Mouse (Mus musculus): Measurements from ENCODE around the gene Rab3il1.

Gene Rab3il1

GRCm38 (mm10) chr19:9984111-9985055 is 17.1 kb upstream of the Rab3il1 start:
- no peak for DNase-seq

- no peak for DNase-seq
Measured at GRCm38 (mm10) chr19:9985190-9985899, 16.1 kb upstream of the Rab3il1 start.

- DNase-seq: no peak
Measured at GRCm38 (mm10) chr19:9985900-9986421, 15.5 kb upstream of the Rab3il1 start.

GRCm38 (mm10) chr19:9987192-9987591 is 14.3 kb upstream of the Rab3il1 start:
- DNase-seq: no peak

GRCm38 (mm10) chr19:9987593-9987992 is 13.9 kb upstream of the Rab3il1 start:
- DNase-seq: no peak

GRCm38 (mm10) chr19:9989171-9989883 is 12.1 kb upstream of the Rab3il1 start:
- DNase-seq: no peak

- no peak for DNase-seq
Measured at GRCm38 (mm10) chr19:9989884-9990256, 11.6 kb upstream of the Rab3il1 start.

GRCm38 (mm10) chr19:9991304-9991703 is 10.2 kb upstream of the Rab3il1 start:
- DNase-seq: peak; percentile 77

- DNase-seq: peak; percentile 25
Measured at GRCm38 (mm10) chr19:9992011-9992958, 9.2 kb upstream of the Rab3il1 start.

GRCm38 (mm10) chr19:9993036-9993656 is 8.3 kb upstream of the Rab3il1 start:
- DNase-seq: peak; percentile 92

DNA sequence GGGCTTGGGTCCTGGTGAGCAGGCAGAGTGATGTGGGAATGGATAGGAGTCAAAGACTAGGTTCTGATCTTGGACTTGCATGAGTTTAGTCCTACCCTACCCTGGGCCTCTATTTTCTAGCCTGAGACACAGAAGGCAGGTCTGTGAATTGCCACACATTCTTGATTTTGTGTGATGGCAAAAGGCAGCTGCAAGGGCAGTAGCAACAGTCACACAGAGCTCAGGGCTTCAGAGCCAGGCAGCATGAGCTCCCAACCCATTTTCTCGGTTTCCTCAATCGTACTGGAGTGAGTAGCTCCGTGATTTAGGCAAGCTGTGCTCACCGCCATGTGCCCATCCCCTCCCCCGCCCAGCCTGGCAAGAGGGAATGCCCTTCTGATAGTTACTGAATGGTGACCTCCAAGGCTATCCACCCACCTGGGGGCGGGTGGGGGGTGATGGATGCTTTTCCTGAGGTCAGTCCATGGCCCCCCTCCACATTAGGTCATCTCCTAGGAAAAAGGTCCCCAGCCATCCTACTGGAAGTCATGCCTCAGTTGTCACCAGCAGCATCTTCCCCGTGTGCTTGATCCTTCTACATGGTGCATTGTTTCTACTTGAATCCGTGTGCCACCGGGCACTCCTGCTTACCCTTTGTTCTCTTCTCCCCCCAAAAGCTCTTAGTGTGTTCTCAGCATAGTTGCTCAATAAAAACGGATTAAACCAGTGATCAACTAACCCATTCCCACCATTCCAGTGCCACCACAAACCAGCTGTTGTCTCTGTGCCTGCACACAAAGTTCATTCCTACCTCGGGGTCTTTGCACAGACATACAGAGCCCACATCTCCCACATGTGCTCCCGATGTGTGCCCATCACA is 4.0 kb upstream of the Rab3il1 start:
- no peak for DNase-seq

GRCm38 (mm10) chr19:9998063-9998416 is 3.4 kb upstream of the Rab3il1 start:
- DNase-seq: no peak

DNA sequence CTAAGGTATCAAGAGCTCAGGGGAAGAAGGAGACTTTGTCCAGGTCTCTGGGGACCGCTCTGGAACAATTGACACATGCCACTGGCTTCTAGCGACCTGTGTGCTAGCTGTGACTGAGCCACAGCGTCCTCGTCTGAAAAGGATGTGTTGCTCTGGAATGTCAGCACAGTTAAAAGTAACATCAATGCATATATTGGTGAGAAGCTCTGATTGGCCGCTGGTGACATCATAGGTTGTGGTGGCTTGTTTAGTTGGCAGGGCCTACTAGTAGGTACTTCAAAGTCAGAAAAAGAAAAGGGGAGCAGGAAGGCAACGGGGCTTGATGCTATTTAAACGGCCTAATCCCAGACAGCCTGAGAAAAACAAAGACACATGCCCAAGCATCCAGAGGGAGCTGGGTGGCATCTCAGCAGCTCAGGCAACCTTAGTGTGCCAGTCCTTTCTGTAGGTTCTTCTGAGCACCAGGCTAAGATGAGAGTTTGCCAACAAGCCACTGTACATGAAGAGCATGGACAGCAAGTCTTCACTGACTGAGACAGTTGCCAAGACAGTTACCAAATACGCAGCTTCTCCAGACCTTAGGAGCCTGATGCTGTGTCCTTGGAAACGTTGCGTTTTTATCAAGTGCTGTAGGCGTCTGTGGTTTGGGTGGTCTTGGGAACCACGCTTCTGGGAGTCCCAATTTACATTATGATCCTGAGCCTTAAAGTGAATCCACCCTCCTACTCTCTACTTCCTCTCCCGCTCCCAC is 2.6 kb upstream of the Rab3il1 start:
- DNase-seq: no peak

DNA sequence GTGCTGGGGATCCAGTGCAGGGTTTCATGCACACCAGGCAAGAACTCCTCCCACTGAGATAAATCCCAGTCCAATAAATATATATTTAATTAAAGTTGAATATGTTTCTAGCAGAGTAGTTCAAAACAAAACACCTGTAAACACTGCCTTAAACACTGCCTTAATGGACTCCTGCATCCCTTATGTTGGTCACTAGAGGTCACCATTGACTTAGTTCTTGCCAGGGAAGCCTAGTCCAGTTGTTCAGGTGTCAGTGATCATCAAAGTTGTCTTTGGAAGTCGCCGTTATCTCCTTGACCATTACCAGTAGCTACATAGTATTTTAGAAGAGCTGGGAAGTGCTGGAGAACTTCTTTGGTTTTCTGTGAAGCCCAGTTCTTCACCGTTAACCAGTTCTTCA is 1.1 kb upstream of the Rab3il1 start:
- DNase-seq: no peak

- DNase-seq: no peak
Measured at GRCm38 (mm10) chr19:10003696-10004095, 2.2 kb downstream of the Rab3il1 start.

DNA sequence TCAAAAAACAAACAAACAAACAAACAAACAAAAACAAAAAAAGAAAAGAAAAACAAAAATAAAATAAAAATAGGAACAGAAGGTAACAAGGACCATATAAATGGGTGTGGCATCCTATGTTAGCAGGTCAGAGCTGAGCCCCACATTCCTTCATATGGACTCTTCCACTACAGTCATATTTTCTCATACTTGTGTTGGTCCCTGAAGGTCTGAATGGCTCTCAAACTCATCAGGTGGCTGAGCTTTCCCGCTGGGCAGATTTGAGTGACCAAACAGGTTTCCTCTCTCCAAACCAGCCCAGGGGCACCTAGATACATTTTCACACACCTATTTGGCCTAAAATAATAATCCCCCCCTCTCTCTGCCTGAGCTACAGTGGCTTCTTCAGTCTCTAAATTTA is 9.9 kb downstream of the Rab3il1 start:
- DNase-seq: no peak

GRCm38 (mm10) chr19:10012827-10013278 is 11.4 kb downstream of the Rab3il1 start:
- no peak for DNase-seq

DNA sequence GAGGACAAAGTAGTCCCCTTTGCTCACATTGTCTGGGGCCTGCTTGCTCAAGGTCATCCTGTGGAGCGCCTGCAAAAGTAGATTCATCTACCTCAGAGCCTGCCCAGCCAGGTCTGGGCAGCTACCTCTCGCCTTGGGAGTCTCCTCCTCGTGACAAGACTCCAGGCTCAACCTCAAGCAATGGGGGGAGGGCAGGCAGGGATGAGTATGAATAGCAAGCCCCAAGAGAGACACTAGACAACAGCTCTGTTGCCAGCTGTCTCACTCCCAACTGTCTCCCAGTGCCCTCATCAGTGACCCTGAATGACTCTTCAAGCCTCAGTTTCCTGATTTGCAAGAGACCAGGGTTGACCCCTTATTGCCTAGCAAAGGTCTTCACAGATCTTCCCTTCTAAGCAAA is 11.9 kb downstream of the Rab3il1 start:
- no peak for DNase-seq

DNA sequence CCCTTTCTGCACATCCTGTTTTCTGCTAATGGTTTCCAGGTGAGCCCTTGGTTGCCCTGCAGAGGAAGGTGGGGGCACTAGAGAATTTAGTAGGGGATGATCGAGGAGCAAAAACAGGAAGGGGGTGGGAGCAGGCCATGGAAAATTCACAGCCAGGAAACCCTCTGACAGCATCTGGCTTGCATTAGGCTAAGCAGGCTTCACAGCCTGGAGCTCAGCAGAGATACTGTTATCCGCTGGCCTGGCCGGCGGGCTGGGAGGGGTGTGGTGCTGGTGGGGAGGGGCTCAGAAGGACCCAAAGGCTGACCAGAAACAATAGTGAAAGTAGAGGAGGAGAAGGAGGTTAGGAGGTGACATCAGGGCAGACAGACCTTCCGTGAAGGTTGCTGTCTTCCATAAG is 12.4 kb downstream of the Rab3il1 start:
- DNase-seq: no peak

GRCm38 (mm10) chr19:10014824-10015223 is 13.4 kb downstream of the Rab3il1 start:
- DNase-seq: no peak

Data from right cerebral cortex, postnatal 4 days (tissue).